Mouse (Mus musculus) heart, embryonic 14.5 days (tissue): Measurements from ENCODE around the gene Acy3. TPM values are rescaled to one million over a fixed set of nuclear protein-coding genes. Genes with fewer than 3 reads are reported as not detected.

Experiments
- ATAC-seq: fragments of 200-750 bp; cut with Nextera tagmentation; 2 replicates; pipeline ENCODE4 v1.8.0; 2017; ENCODE audit warnings: low read depth, moderate TSS enrichment; ENCODE audit not compliant: insufficient number of reproducible peaks, insufficient read depth, low FRiP score
- H3K27ac ChIP-seq, 2 experiments: fragments of 200-500 bp in 1 of 2; fragments of 300-500 bp in 1 of 2; sonication (generic) in 1 of 2; replicated peaks in 1 of 2; 2 replicates each; pipeline ENCODE4 v1.5.1; 2012 to 2014; ENCODE audit warnings: low read depth in 2 of 2, low read length in 2 of 2, control low read depth in 1 of 2, mild to moderate bottlenecking in 1 of 2, mixed read lengths in 1 of 2; ENCODE audit not compliant: control insufficient read depth in 1 of 2, insufficient read depth in 1 of 2
- H3K27me3 ChIP-seq: fragments of 300-500 bp; sonication (generic); 2 replicates; pipeline ENCODE4 v1.6.1; 2014; ENCODE audit warnings: mild to moderate bottlenecking, low read length, control low read depth; ENCODE audit not compliant: control insufficient read depth, insufficient read depth
- H3K36me3 ChIP-seq: fragments of 300-500 bp; sonication (generic); 2 replicates; pipeline ENCODE4 v1.6.1; 2014; ENCODE audit warnings: mild to moderate bottlenecking, control low read depth, low read length, mixed read lengths; ENCODE audit not compliant: control insufficient read depth, insufficient read depth
- H3K4me1 ChIP-seq, 2 experiments: fragments of 200-500 bp in 1 of 2; fragments of 300-500 bp in 1 of 2; sonication (generic) in 1 of 2; 2 replicates each; pipeline ENCODE4 v1.6.1; 2012 to 2014; ENCODE audit warnings: low read length in 2 of 2, control low read depth in 1 of 2, mixed read lengths in 1 of 2; ENCODE audit not compliant: control insufficient read depth in 2 of 2, insufficient read depth in 2 of 2
- H3K4me2 ChIP-seq: fragments of 300-500 bp; sonication (generic); 2 replicates; pipeline ENCODE4 v1.6.1; 2014; ENCODE audit warnings: mild to moderate bottlenecking, low read length
- H3K4me3 ChIP-seq, 2 experiments: fragments of 200-500 bp in 1 of 2; fragments of 300-500 bp in 1 of 2; sonication (generic) in 1 of 2; 2 replicates each; pipeline ENCODE4 v1.5.1; 2012 to 2014; ENCODE audit warnings: low read length in 2 of 2, mild to moderate bottlenecking in 2 of 2, control low read depth in 1 of 2, low read depth in 1 of 2, moderate library complexity in 1 of 2; ENCODE audit not compliant: control insufficient read depth in 1 of 2, insufficient read depth in 1 of 2
- H3K9ac ChIP-seq: fragments of 300-500 bp; sonication (generic); 2 replicates; pipeline ENCODE4 v1.6.1; 2014; ENCODE audit warnings: mild to moderate bottlenecking, low read length
- H3K9me3 ChIP-seq: fragments of 300-500 bp; sonication (generic); 2 replicates; pipeline ENCODE4 v1.6.1; 2016; ENCODE audit warnings: low read length, control low read depth; ENCODE audit not compliant: control insufficient read depth
- WGBS: fragments of 180-500 bp; shearing (Covaris S2); extraction: QIAGEN DNeasy Blood & Tissue Kit; methylation state at CpG from one replicate; pipeline ENCODE4 v1.1.7; 2014; 5-methylcytosine and 5-hydroxymethylcytosine counted together
- polyA plus RNA-seq: library from polyadenylated mRNA; unstranded; fragments of >200 nt; fragmentation: Nextera tagmentation; extraction: Ambion mirVana; gene quantifications from 2 replicates; pipeline ENCODE4 v1.2.1, GENCODE M21; 2014

The Acy3 gene
- polyA plus RNA-seq, 1 experiment from 2014 or later: 13.1 TPM

GRCm38 (mm10) chr19:4003112-4003511, 16.7 kb downstream of the Acy3 start, which contains the start of gene Doc2g:
Gene Doc2g (plus strand): TSS chr19:4003313.
- peak; percentile 48 for ATAC-seq
- Histone ChIP-seq H3K4me2 (peak within 1 kb of the TSS; percentile 67), H3K4me3 (peak within 1 kb of the TSS; percentile 16 to 38), H3K9ac (peak within 1 kb of the TSS; percentile 91), H3K36me3 (peaks cover 34% of the 10 kb centered on the region), H3K9me3 (no peaks in the 10 kb centered on the region), H3K4me1 (peaks cover 44 to 49% of the 10 kb centered on the region in 2 experiments), H3K27me3 (no peaks in the 10 kb centered on the region), H3K27ac (peak within 1 kb of the TSS; percentile 93 to 99)
- WGBS: 32% methylated on average over 1 of the region's 1 CpGs

DNA sequence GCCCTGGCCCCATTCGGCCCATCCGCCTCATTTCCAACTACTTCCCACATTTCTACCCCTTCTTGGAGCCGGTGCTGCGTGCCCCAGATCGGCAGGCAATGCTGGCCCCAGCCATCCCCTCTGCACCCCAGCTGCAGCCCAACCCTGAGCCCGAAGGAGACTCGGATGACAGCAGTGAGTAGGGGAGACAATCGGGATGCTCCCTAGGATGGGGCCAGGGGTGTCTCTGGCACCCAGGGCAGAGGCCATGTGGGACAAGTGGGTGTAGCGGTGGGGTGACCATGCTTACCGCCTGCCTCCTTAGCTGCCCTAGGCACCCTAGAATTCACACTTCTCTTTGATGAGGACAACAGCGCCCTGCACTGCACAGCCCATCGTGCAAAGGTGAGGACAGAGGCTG, 17.3 kb downstream of the Acy3 start:
- Histone ChIP-seq H3K9me3 (no peaks in the 10 kb centered on the region), H3K27ac (peak overlapping the region; percentile 92 to 99), H3K27me3 (no peaks in the 10 kb centered on the region), H3K36me3 (peaks cover 40% of the 10 kb centered on the region), H3K4me1 (peaks cover 44 to 49% of the 10 kb centered on the region in 2 experiments), H3K4me2 (peak overlapping the region; percentile 67), H3K4me3 (peak overlapping the region; percentile 16 to 38), H3K9ac (peak overlapping the region; percentile 73)
- ATAC-seq: no peak
- WGBS: 72% methylated on average over 12 of the region's 12 CpGs

DNA sequence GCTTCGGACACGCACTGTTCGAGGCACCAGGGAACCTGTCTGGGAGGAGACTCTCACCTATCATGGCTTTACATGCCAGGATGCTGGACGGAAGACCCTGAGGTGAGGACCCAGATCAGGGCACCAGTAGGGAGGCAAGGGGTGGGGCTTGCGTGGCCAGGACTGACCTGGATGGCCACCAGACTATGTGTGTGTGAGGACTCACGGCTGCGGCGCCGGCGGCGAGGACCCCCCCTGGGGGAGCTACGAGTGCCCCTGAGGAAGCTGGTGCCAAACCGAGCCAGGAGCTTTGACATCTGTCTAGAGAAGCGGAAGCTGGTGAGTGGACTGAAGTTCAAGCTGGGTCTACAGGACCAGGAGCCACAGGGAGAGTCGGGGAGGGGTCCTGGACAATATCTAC, 18.0 kb downstream of the Acy3 start:
- H3K9ac ChIP-seq: peak overlapping the region; percentile 73
- peak overlapping the region; percentile 67 for H3K4me2 ChIP-seq
- peak overlapping the region in 1 of 2 experiments; percentile 9; a peak in 1 of 4 replicates for H3K4me3 ChIP-seq
- no peak for ATAC-seq
- peaks cover 44 to 48% of the 10 kb centered on the region in 2 experiments for H3K4me1 ChIP-seq
- WGBS: 72% methylated on average over 15 of the region's 15 CpGs
- H3K27ac ChIP-seq: peak overlapping the region; percentile 92 to 99; a peak in 2 of 4 replicates
- no peaks in the 10 kb centered on the region for H3K9me3 ChIP-seq
- H3K27me3 ChIP-seq: no peaks in the 10 kb centered on the region
- peaks cover 47% of the 10 kb centered on the region for H3K36me3 ChIP-seq

- 69% methylated on average over 9 of the region's 9 CpGs for WGBS
- peak overlapping the region; percentile 67 for H3K4me2 ChIP-seq
- H3K4me3 ChIP-seq: no peak overlapping the region
- no peaks in the 10 kb centered on the region for H3K27me3 ChIP-seq
- H3K4me1 ChIP-seq: peaks cover 42 to 43% of the 10 kb centered on the region in 2 experiments
- H3K36me3 ChIP-seq: peaks cover 54% of the 10 kb centered on the region
- H3K9me3 ChIP-seq: no peaks in the 10 kb centered on the region
- no peak for ATAC-seq
- H3K27ac ChIP-seq: peak overlapping the region in 1 of 2 experiments; percentile 99; a peak in 2 of 4 replicates
- H3K9ac ChIP-seq: peak overlapping the region; percentile 73; the same call in 1 of the 2 replicates
Measured at GRCm38 (mm10) chr19:4005091-4005490, 18.7 kb downstream of the Acy3 start.

- no peak overlapping the region for H3K27ac ChIP-seq
- ATAC-seq: no peak
- H3K27me3 ChIP-seq: no peaks in the 10 kb centered on the region
- no peaks in the 10 kb centered on the region for H3K9me3 ChIP-seq
- peaks cover 63% of the 10 kb centered on the region for H3K36me3 ChIP-seq
- peaks cover 41 to 44% of the 10 kb centered on the region in 2 experiments for H3K4me1 ChIP-seq
- no peak overlapping the region for H3K4me3 ChIP-seq
- H3K4me2 ChIP-seq: no peak overlapping the region
- no peak overlapping the region for H3K9ac ChIP-seq
- WGBS: 92% methylated on average over 8 of the region's 8 CpGs
Measured at GRCm38 (mm10) chr19:4005971-4006370, 19.6 kb downstream of the Acy3 start.

DNA sequence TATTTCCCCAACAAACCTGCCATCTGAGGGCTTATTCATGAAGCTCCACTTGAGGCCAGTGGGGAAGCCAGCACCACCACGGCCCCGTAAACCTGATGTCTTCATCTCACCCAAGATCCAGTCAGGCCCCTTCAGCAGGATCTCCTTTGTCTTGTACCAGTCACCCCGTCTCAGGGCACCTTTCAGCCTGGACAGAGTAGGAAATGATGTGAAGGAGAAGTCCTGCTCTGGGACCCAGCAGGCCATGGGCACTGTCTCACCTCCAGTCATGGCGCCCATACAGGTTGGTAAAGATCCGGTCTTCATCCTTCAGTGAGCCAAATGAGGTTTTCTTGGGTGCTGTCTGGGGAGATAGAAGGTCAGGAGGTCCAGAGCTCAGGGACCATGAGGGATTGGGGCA, 24.7 kb downstream of the Acy3 start:
- no peak for ATAC-seq
- Histone ChIP-seq H3K27ac (no peak overlapping the region), H3K4me2 (no peak overlapping the region), H3K36me3 (peaks cover 51% of the 10 kb centered on the region), H3K4me1 (peaks cover 4 to 17% of the 10 kb centered on the region in 2 experiments), H3K27me3 (no peaks in the 10 kb centered on the region), H3K9ac (no peak overlapping the region), H3K4me3 (no peak overlapping the region), H3K9me3 (no peaks in the 10 kb centered on the region)
- 90% methylated on average over 5 of the region's 5 CpGs for WGBS

- peak; percentile 97 for ATAC-seq
- 0% methylated on average over 45 of the region's 45 CpGs for WGBS
Measured at GRCm38 (mm10) chr19:4012432-4013022, 26.2 kb downstream of the Acy3 start, which contains the start of gene Ndufv1. Gene Ndufv1 (minus strand): TSS chr19:4012806.

More at GRCm38 (mm10) chr19:4012432-4013022, 26.2 kb downstream of the Acy3 start, which contains the start of gene Ndufv1:
- peaks cover 37% of the 10 kb centered on the region for H3K36me3 ChIP-seq
- H3K4me2 ChIP-seq: peak within 1 kb of the TSS; percentile 83
- H3K27ac ChIP-seq: peak within 1 kb of the TSS; percentile 81 to 83
- H3K4me1 ChIP-seq: peaks cover 4 to 17% of the 10 kb centered on the region in 2 experiments
- peak within 1 kb of the TSS; percentile 90 to 97 for H3K4me3 ChIP-seq
- H3K9me3 ChIP-seq: no peaks in the 10 kb centered on the region
- peak within 1 kb of the TSS; percentile 95 for H3K9ac ChIP-seq
- no peaks in the 10 kb centered on the region for H3K27me3 ChIP-seq
